Mouse (Mus musculus) E14TG2a.4 (cell line): Measurements from ENCODE around the gene Lrp5.

Experiments
- H3K27me3 ChIP-seq: 2 replicates; pipeline ENCODE4 v1.6.1; 2014; ENCODE audit warnings: low read length, control low read depth; ENCODE audit not compliant: insufficient read depth
- H3K36me3 ChIP-seq: 2 replicates; pipeline ENCODE4 v1.6.1; 2014; ENCODE audit warnings: low read length, control low read depth; ENCODE audit not compliant: insufficient read depth
- H3K4me1 ChIP-seq: replicated peaks from 2 replicates; pipeline ENCODE4 v1.6.1; 2014; ENCODE audit warnings: low read depth, low read length, control low read depth
- H3K4me3 ChIP-seq: replicated peaks from 2 replicates; pipeline ENCODE4 v1.5.1; 2014; ENCODE audit warnings: mild to moderate bottlenecking, low read length
- H3K9me3 ChIP-seq: 2 replicates; pipeline ENCODE4 v1.6.1; 2014; ENCODE audit warnings: low read length, control low read depth
- CTCF ChIP-seq: conservative IDR thresholded peaks from 2 replicates; pipeline ENCODE4 v1.5.1; 2014; ENCODE audit warnings: low read length
- NANOG ChIP-seq: IDR thresholded peaks from 2 replicates; pipeline ENCODE4 v1.6.1; 2014; ENCODE audit warnings: borderline replicate concordance, low read length, mixed read lengths
- POU5F1 ChIP-seq: IDR thresholded peaks from 2 replicates; pipeline ENCODE4 v1.6.1; 2014; ENCODE audit warnings: low read length, borderline replicate concordance

Lrp5 gene

DNA sequence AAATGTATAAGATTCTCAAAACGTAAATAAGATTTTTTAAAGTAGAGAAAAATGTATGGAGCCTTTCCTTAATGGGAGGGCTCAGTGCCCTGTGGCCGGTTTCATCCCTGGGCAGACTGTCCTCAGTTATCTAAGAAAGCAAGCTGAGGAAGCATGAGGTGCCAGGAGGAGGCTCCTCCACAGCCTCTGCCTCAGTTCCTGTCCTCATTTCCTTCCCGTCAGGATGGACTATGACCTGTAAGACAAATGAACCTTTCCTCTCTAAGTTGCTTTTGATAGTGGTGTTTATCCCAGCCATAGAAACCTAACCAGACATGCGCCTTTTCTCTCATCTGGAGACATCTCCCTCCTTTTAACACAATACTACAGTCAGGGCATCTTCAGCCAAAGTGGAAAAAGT is 41.0 kb downstream of the Lrp5 start:
- H3K4me1 ChIP-seq = peaks cover 42% of the 10 kb centered on the region
- H3K27me3 ChIP-seq = no peaks in the 10 kb centered on the region
- H3K9me3 ChIP-seq = no peaks in the 10 kb centered on the region
- no peak for TF ChIP-seq NANOG
- no peak for TF ChIP-seq CTCF
- TF ChIP-seq POU5F1 = no peak
- H3K36me3 ChIP-seq = peaks cover 80% of the 10 kb centered on the region
- H3K4me3 ChIP-seq = no peak overlapping the region

- Histone ChIP-seq H3K9me3 (no peaks in the 10 kb centered on the region), H3K4me1 (peaks cover 26% of the 10 kb centered on the region), H3K36me3 (peaks cover 76% of the 10 kb centered on the region), H3K4me3 (no peak overlapping the region), H3K27me3 (no peaks in the 10 kb centered on the region)
- TF ChIP-seq CTCF = no peak
- TF ChIP-seq POU5F1 = no peak
- TF ChIP-seq NANOG = no peak
These were observed 46.8 kb downstream of the Lrp5 start for GRCm38 (mm10) chr19:3639561-3639960.

DNA sequence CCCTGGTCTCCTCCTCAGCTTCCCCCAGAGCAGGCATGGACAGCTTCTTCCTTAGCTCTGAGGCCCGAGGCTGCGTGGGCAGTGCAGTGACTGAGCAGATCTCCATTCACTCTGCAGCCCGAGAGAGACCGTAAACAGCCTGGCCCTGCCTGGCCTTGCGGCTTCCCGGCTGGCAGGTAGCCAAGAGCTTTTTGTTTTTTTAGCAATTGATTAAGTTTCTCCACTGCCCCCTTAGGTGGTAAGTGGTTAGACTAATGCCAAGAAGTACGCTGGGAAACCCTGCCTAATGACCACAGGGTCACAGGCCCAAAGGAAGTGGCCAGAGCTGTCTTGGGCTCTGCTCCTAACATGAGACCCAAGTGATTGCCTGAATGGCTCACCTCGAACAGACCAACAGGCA is 47.7 kb downstream of the Lrp5 start:
- TF ChIP-seq POU5F1 = no peak
- TF ChIP-seq NANOG = no peak
- TF ChIP-seq CTCF = no peak
- Histone ChIP-seq H3K4me1 (peaks cover 22% of the 10 kb centered on the region), H3K4me3 (no peak overlapping the region), H3K9me3 (no peaks in the 10 kb centered on the region), H3K36me3 (peaks cover 68% of the 10 kb centered on the region), H3K27me3 (no peaks in the 10 kb centered on the region)

DNA sequence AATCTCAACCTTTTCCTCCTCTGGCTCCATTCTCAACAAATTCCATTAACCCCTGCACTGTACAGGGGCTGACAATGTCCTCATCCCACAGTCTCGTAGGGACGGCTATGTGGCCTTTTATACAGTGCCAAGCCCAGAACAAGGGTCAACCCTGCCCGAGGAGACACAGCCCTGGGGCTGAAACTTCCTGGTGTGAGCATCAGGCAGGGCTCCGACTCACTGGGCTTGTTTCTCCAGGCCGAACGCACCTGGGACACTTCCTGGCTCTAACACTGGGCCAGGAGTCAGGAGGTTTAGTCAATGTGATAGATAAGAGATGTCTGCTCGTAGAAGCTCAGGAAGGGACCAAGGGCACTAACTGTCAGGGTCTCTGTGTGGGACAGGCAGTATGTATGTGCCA is 54.3 kb downstream of the Lrp5 start:
- H3K27me3 ChIP-seq = no peaks in the 10 kb centered on the region
- H3K9me3 ChIP-seq = no peaks in the 10 kb centered on the region
- peaks cover 30% of the 10 kb centered on the region for H3K4me1 ChIP-seq
- H3K4me3 ChIP-seq = no peak overlapping the region
- TF ChIP-seq CTCF (no peak), NANOG (no peak), POU5F1 (no peak)
- peaks cover 57% of the 10 kb centered on the region for H3K36me3 ChIP-seq

GRCm38 (mm10) chr19:3631431-3631830 is 54.9 kb downstream of the Lrp5 start:
- Histone ChIP-seq H3K4me3 (no peak overlapping the region), H3K36me3 (peaks cover 63% of the 10 kb centered on the region), H3K9me3 (no peaks in the 10 kb centered on the region), H3K4me1 (peaks cover 26% of the 10 kb centered on the region), H3K27me3 (no peaks in the 10 kb centered on the region)
- TF ChIP-seq NANOG (no peak), POU5F1 (no peak)

DNA sequence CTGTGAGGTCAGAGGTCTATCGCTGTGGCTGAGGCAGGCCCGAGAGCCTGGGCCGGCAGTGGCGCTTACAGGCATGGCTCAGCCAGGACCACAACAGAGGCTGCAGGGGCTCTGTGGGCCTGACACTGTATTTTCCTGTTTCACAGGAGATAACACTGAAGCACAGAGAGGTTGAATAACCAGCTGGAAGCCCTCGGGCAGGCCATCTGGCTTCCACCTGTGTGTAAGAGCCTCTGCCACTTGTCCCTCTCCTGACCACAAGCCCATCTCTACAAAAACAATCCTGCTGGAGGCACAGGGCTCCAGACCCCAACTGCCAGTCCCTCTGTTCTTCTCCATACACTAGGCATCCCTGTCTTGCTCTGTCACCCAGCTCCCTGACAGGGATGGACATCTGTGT is 55.9 kb downstream of the Lrp5 start:
- TF ChIP-seq POU5F1 = no peak
- no peak for TF ChIP-seq CTCF
- no peak for TF ChIP-seq NANOG
- H3K27me3 ChIP-seq = no peaks in the 10 kb centered on the region

GRCm38 (mm10) chr19:3630027-3630426 is 56.3 kb downstream of the Lrp5 start:
- Histone ChIP-seq H3K27me3 (no peaks in the 10 kb centered on the region), H3K4me3 (no peak overlapping the region), H3K9me3 (no peaks in the 10 kb centered on the region), H3K36me3 (peaks cover 67% of the 10 kb centered on the region), H3K4me1 (peaks cover 19% of the 10 kb centered on the region)
- TF ChIP-seq CTCF = no peak
- TF ChIP-seq POU5F1 = no peak
- no peak for TF ChIP-seq NANOG

More for the DNA sequence above, 55.9 kb downstream of the Lrp5 start:
- H3K4me1 ChIP-seq = peaks cover 19% of the 10 kb centered on the region
- H3K4me3 ChIP-seq = no peak overlapping the region
- H3K36me3 ChIP-seq = peaks cover 67% of the 10 kb centered on the region
- no peaks in the 10 kb centered on the region for H3K9me3 ChIP-seq

GRCm38 (mm10) chr19:3628223-3628622 is 58.1 kb downstream of the Lrp5 start:
- H3K36me3 ChIP-seq = peaks cover 65% of the 10 kb centered on the region
- no peaks in the 10 kb centered on the region for H3K9me3 ChIP-seq
- H3K4me1 ChIP-seq = peaks cover 23% of the 10 kb centered on the region
- no peak overlapping the region for H3K4me3 ChIP-seq
- no peaks in the 10 kb centered on the region for H3K27me3 ChIP-seq
- TF ChIP-seq POU5F1 (no peak), NANOG (no peak), CTCF (no peak)

DNA sequence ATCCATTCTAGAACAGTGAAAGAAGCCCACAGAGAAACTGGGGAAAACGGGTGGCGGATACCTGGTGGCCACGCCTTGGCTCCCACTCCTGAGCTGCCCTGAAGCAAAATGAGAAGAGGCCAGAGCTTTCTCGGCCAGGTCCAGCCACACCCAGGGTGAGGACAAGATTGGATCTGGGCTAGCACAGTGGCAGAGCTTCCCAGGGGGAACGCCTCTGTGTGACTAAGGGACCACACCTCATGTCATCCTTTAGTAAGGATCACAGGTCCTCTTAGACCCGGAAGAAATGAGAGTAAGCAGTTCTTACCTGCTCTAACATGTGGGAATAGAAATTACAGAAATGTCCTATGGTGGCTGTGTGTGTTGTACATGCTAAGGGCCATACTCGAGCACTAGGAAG is 61.3 kb downstream of the Lrp5 start:
- peaks cover 21% of the 10 kb centered on the region for H3K4me1 ChIP-seq
- peaks cover 77% of the 10 kb centered on the region for H3K36me3 ChIP-seq
- no peak for TF ChIP-seq NANOG
- TF ChIP-seq CTCF = no peak
- no peak for TF ChIP-seq POU5F1
- H3K27me3 ChIP-seq = no peaks in the 10 kb centered on the region
- no peaks in the 10 kb centered on the region for H3K9me3 ChIP-seq
- no peak overlapping the region for H3K4me3 ChIP-seq
